ENCODE assay signal across 8 mouse cellular contexts in the genomic region with DNA sequence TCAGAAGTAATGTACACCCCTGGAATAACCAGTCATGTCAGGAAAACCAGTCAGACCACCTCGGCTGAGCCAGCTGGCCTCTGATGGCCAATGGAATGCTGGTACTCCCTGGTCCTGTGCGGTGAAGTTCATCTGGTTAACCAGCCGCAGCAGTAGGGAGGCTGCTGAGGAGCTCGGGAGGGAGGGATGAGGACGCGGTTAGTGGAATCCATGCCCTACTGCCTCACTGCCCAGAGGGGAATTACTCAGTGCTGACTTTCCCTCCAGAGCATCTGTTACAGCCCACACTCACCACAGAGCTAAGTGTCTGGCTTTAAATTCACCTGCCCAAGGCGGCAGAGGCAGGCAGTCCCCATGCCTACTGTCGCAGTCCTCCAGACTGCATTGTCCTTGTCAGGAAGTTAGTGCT. TPM values are rescaled to one million over a fixed set of nuclear protein-coding genes. Genes with fewer than 3 reads are reported as not detected.
DNase-seq lines count a peak whose midpoint lies in the region; ATAC-seq lines count a peak whose summit lies in the region.

No protein-coding gene starts in this region.

- H3K27ac ChIP-seq in embryonic facial prominence, embryonic 14.5 days (replicated peaks; ENCODE audit: low read depth, low read length): peak overlapping the region; percentile 34; the same call in 1 of the 2 replicates
- H3K27ac ChIP-seq in kidney, embryonic 14.5 days (ENCODE audit: low read depth, low read length): peak overlapping the region; percentile 73
- H3K27ac ChIP-seq in midbrain, embryonic 13.5 days: peak overlapping the region; percentile 65

- ATAC-seq in embryonic facial prominence, embryonic 14.5 days (ENCODE audit: low read depth): peak; percentile 94
- ATAC-seq in kidney, embryonic 14.5 days (ENCODE audit: low FRiP score, low TSS enrichment): peak; percentile 89
- ATAC-seq in midbrain, embryonic 13.5 days: 0 out of 2 replicates have a peak, but pooled peaks have one; percentile 44

- H3K4me2 ChIP-seq in embryonic facial prominence, embryonic 14.5 days (ENCODE audit: low read depth, low read length): peak overlapping the region; percentile 13; the same call in 1 of the 2 replicates
- no peak overlapping the region for H3K4me2 ChIP-seq in kidney, embryonic 14.5 days (replicated peaks; ENCODE audit: low read depth, low read length)
- H3K4me2 ChIP-seq in midbrain, embryonic 13.5 days (replicated peaks): no peak overlapping the region

- no peak overlapping the region for H3K9ac ChIP-seq in embryonic facial prominence, embryonic 14.5 days (ENCODE audit: low read depth, low read length)
- no peak overlapping the region for H3K9ac ChIP-seq in kidney, embryonic 14.5 days (ENCODE audit: low read depth, low read length)
- no peak overlapping the region for H3K9ac ChIP-seq in midbrain, embryonic 13.5 days (replicated peaks)

- H3K9me3 ChIP-seq in embryonic facial prominence, embryonic 14.5 days (ENCODE audit: control insufficient read depth, low read length): no peaks in the 10 kb centered on the region
- no peaks in the 10 kb centered on the region for H3K9me3 ChIP-seq in kidney, embryonic 14.5 days (ENCODE audit: control insufficient read depth, low read length)
- no peaks in the 10 kb centered on the region for H3K9me3 ChIP-seq in midbrain, embryonic 13.5 days

- no peaks in the 10 kb centered on the region for H3K36me3 ChIP-seq in embryonic facial prominence, embryonic 14.5 days (ENCODE audit: control insufficient read depth, insufficient read depth, low read length)
- H3K36me3 ChIP-seq in kidney, embryonic 14.5 days (ENCODE audit: control insufficient read depth, insufficient read depth, low read length): no peaks in the 10 kb centered on the region
- no peaks in the 10 kb centered on the region for H3K36me3 ChIP-seq in midbrain, embryonic 13.5 days

- DNase-seq in ovary, postnatal 14 days (ENCODE audit: low spot score): peak; percentile 12
- no peak for DNase-seq in ovary, postnatal 36 days (ENCODE audit: low spot score)
- DNase-seq in embryonic facial prominence, embryonic 14.5 days (ENCODE audit: low spot score): peak; percentile 90
- DNase-seq in adrenal gland, postnatal 25 days: no peak
- DNase-seq in cerebellum, postnatal 14 days: no peak
- no peak for DNase-seq in layer of hippocampus, adult 11-12 months (ENCODE audit: low spot score)

- WGBS in embryonic facial prominence, embryonic 14.5 days: 25% methylated on average over 8 of the region's 8 CpGs
- 22% methylated on average over 8 of the region's 8 CpGs for WGBS in kidney, embryonic 14.5 days
- 30% methylated on average over 8 of the region's 8 CpGs for WGBS in midbrain, embryonic 13.5 days

- H3K4me1 ChIP-seq in embryonic facial prominence, embryonic 14.5 days (ENCODE audit: control insufficient read depth, insufficient read depth, low read length): peaks cover 20% of the 10 kb centered on the region
- H3K4me1 ChIP-seq in kidney, embryonic 14.5 days (ENCODE audit: control insufficient read depth, insufficient read depth, low read length): peaks cover 26% of the 10 kb centered on the region
- peaks cover 38% of the 10 kb centered on the region for H3K4me1 ChIP-seq in midbrain, embryonic 13.5 days (replicated peaks)

- H3K4me3 ChIP-seq in embryonic facial prominence, embryonic 14.5 days (ENCODE audit: low read depth, low read length): no peak overlapping the region
- H3K4me3 ChIP-seq in kidney, embryonic 14.5 days (ENCODE audit: low read length): no peak overlapping the region
- H3K4me3 ChIP-seq in midbrain, embryonic 13.5 days (replicated peaks): no peak overlapping the region

- no peaks in the 10 kb centered on the region for H3K27me3 ChIP-seq in embryonic facial prominence, embryonic 14.5 days (replicated peaks; ENCODE audit: control insufficient read depth, insufficient read depth, low read length)
- no peaks in the 10 kb centered on the region for H3K27me3 ChIP-seq in kidney, embryonic 14.5 days (ENCODE audit: control insufficient read depth, insufficient read depth, low read length)
- no peaks in the 10 kb centered on the region for H3K27me3 ChIP-seq in midbrain, embryonic 13.5 days

RNA-seq across cellular contexts. Expression of a gene that starts 51.2 kb away (rescaled TPM):
- 14.9 and 15.3 TPM in 2 replicates for polyA plus RNA-seq in embryonic facial prominence, embryonic 14.5 days (2014; fragmentation: Nextera tagmentation; extraction: Ambion mirVana)
- 15.2 and 20.7 TPM in 2 replicates for polyA plus RNA-seq in kidney, embryonic 14.5 days (2014; fragmentation: Nextera tagmentation; extraction: Ambion mirVana)
- polyA plus RNA-seq in midbrain, embryonic 13.5 days (2015; fragmentation: Nextera tagmentation; extraction: Ambion mirVana): 21.4 and 24.1 TPM in 2 replicates
- total RNA-seq in adrenal gland, postnatal 25 days (2021): 17.9 and 19.9 TPM in 2 replicates

Comparison
In these comparisons a context has a peak if more than half of its experiments do, and no peak if none do; other contexts are left out.
1. DNase-seq: peak in ovary, postnatal 14 days (single experiment) and embryonic facial prominence, embryonic 14.5 days (single experiment); none in ovary, postnatal 36 days (single experiment), adrenal gland, postnatal 25 days (single experiment), cerebellum, postnatal 14 days (0 of 2) and layer of hippocampus, adult 11-12 months (single experiment).
2. ATAC-seq: peak in every context shown above with its lines; median percentile 94 in embryonic facial prominence, embryonic 14.5 days; 89 in kidney, embryonic 14.5 days; 44 in midbrain, embryonic 13.5 days.
3. Peak in every context shown above with its lines, with median percentiles within 50 percentile points of each other: H3K27ac ChIP-seq.